Mouse (Mus musculus) forebrain, embryonic 10.5 days (tissue): ENCODE results near the gene Gm17571. TPM values are rescaled to one million over a fixed set of nuclear protein-coding genes. Genes with fewer than 3 reads are reported as not detected.

Source experiments
- DNase-seq: peaks from one replicate; pipeline ENCODE4 v3.0.0-alpha.2; 2017; ENCODE audit warnings: low spot score; ENCODE audit errors: extremely low spot score
- H3K27ac ChIP-seq: fragments of 300-500 bp; sonication (generic); 2 replicates; pipeline ENCODE4 v1.5.1; 2016; ENCODE audit warnings: mild to moderate bottlenecking
- H3K27me3 ChIP-seq: fragments of 300-500 bp; sonication (generic); 2 replicates; pipeline ENCODE4 v1.6.1; 2016; ENCODE audit warnings: mild to moderate bottlenecking; ENCODE audit not compliant: poor library complexity, severe bottlenecking
- H3K36me3 ChIP-seq: fragments of 300-500 bp; sonication (generic); replicated peaks from 2 replicates; pipeline ENCODE4 v1.6.1; 2016; ENCODE audit warnings: mild to moderate bottlenecking, moderate library complexity
- H3K4me1 ChIP-seq: fragments of 300-500 bp; sonication (generic); 2 replicates; pipeline ENCODE4 v1.6.1; 2016
- H3K4me3 ChIP-seq: fragments of 300-500 bp; sonication (generic); 2 replicates; pipeline ENCODE4 v1.5.1; 2016; ENCODE audit warnings: mild to moderate bottlenecking, moderate library complexity
- H3K9me3 ChIP-seq: fragments of 300-500 bp; sonication (generic); 2 replicates; pipeline ENCODE4 v1.6.1; 2016; ENCODE audit warnings: mild to moderate bottlenecking, moderate library complexity
- WGBS: fragments of 180-500 bp; shearing (Covaris S2); methylation state at CpG from one replicate; pipeline ENCODE4 v1.1.7; 2016; 5-methylcytosine and 5-hydroxymethylcytosine counted together
- polyA plus RNA-seq: library from polyadenylated mRNA; unstranded; fragments of >200 nt; fragmentation: Nextera tagmentation; extraction: Ambion mirVana; gene quantifications from 2 replicates; pipeline ENCODE4 v1.2.1, GENCODE M21; 2016

Gene Gm17571
- polyA plus RNA-seq, 1 experiment from 2014 or later: not detected

GRCm38 (mm10) chr9:13443484-13444211, 2.9 kb downstream of the Gm17571 start:
- H3K27me3 ChIP-seq: no peaks in the 10 kb centered on the region

DNA sequence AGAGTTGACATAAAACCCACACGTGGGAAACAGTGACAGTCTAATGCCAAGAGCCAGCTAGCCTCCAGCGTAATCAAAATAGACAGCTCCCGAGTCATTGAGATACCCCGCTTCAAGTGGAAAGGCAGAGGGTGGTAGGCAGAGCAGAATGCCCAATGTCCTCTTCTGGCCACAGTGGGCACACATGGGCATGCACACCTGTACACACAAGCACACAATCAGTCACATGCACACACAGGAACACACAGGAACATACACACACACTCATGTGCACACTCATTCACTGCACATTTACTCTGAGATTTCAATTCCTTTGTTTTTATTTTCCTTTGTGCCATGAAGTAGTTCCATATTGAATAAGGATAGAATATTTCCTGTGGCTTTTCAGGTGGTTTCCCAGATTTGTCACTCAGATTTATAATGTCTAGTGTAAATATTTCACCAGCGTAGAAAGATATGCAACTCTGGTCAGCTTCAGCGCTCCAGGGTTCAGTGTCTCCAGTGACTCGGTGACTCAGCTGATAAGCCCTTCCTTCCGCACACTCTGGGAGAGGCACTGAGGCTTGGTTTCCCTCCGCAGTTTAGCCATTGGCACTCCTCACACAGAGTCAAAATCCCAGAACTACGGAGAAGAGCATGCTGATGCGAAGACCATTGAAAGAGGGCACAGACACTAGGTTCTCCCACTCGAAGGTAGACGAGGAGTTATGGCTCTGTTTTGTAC, 4.4 kb downstream of the Gm17571 start:
- WGBS: 90% methylated on average over 13 of the region's 13 CpGs
- Histone ChIP-seq H3K4me1 (0 out of 2 replicates have a peak, but pooled peaks cover 5% of the 10 kb centered on the region), H3K36me3 (peaks cover 4% of the 10 kb centered on the region; the same call in 1 of the 2 replicates), H3K9me3 (peaks cover 5% of the 10 kb centered on the region), H3K27ac (no peak overlapping the region), H3K27me3 (no peaks in the 10 kb centered on the region), H3K4me3 (no peak overlapping the region)
- no peak for DNase-seq

More at GRCm38 (mm10) chr9:13443484-13444211, 2.9 kb downstream of the Gm17571 start:
- no peak for DNase-seq
- Histone ChIP-seq H3K36me3 (no peaks in the 10 kb centered on the region), H3K4me1 (0 out of 2 replicates have a peak, but pooled peaks cover 5% of the 10 kb centered on the region), H3K27ac (no peak overlapping the region), H3K9me3 (no peaks in the 10 kb centered on the region), H3K4me3 (no peak overlapping the region)
- 56% methylated on average over 1 of the region's 1 CpGs for WGBS

GRCm38 (mm10) chr9:13440911-13441310, 5.6 kb downstream of the Gm17571 start:
- Histone ChIP-seq H3K9me3 (peaks cover 8% of the 10 kb centered on the region), H3K27me3 (no peaks in the 10 kb centered on the region), H3K27ac (no peak overlapping the region), H3K4me3 (no peak overlapping the region), H3K36me3 (peaks cover 4% of the 10 kb centered on the region; the same call in 1 of the 2 replicates), H3K4me1 (0 out of 2 replicates have a peak, but pooled peaks cover 5% of the 10 kb centered on the region)
- DNase-seq: no peak
- 88% methylated on average over 6 of the region's 6 CpGs for WGBS

DNA sequence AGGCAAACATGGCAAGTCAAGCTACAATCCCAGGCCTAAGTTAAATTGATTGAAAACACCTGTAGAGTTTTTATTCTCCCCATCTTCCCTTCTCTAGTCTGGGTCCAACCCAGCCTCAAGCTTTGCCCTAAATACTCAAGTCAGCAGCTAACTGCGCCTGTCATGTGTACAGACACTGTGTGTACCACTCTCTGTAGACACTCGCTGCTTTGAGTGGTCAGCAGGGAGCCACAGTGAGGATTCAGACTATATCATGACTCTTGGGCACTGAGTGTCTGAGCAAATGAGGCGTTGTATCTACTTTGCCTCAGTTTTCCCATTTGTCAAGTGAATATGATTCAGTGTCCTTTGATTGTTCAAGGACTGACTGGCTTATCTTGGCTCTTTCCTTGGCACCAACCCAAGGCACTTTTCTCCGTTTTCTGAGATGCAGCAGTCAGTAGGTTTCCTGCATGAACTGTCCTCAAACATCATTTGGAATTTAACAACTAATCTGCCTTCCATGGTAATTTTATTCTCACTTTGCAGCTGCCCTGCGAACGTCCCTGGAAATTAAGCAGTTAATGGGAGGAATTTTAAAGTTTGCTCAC, 13.0 kb downstream of the Gm17571 start:
- DNase-seq: no peak
- Histone ChIP-seq H3K4me3 (no peak overlapping the region), H3K9me3 (peaks cover 8% of the 10 kb centered on the region), H3K27me3 (no peaks in the 10 kb centered on the region), H3K27ac (no peak overlapping the region), H3K36me3 (peaks cover 4% of the 10 kb centered on the region; the same call in 1 of the 2 replicates), H3K4me1 (peaks cover 6% of the 10 kb centered on the region; the same call in 1 of the 2 replicates)
- 89% methylated on average over 6 of the region's 6 CpGs for WGBS

- no peak overlapping the region for H3K4me3 ChIP-seq
- 98% methylated on average over 3 of the region's 3 CpGs for WGBS
- H3K27ac ChIP-seq: 0 out of 2 replicates have a peak overlapping the region, but pooled peaks have one; percentile 22
- no peaks in the 10 kb centered on the region for H3K9me3 ChIP-seq
- H3K27me3 ChIP-seq: no peaks in the 10 kb centered on the region
- peaks cover 21% of the 10 kb centered on the region for H3K4me1 ChIP-seq
- no peaks in the 10 kb centered on the region for H3K36me3 ChIP-seq
- DNase-seq: no peak
Observed at GRCm38 (mm10) chr9:13431646-13432045, 14.9 kb downstream of the Gm17571 start.

DNA sequence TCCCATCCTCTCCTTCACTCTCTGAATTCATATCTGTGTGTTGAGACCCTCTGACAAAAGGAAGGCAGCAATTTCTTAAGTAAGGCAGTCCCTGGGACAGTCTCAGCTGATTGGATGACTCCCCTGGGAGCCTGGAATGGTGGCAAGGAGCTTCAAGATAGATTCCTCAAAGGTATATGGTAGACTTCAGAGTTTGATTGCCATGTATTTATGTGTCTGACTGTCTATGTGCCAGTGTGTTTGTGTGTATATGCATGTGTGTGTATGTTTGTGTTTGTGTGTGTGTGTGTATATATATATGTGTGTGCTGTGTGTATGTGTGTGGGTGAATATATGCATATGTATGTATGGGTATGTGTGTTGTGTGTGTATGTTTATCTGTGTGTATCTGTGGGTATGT, 15.8 kb downstream of the Gm17571 start:
- H3K4me3 ChIP-seq: no peak overlapping the region
- H3K9me3 ChIP-seq: no peaks in the 10 kb centered on the region
- no peak overlapping the region for H3K27ac ChIP-seq
- no peak for DNase-seq
- peaks cover 30% of the 10 kb centered on the region for H3K4me1 ChIP-seq
- no peaks in the 10 kb centered on the region for H3K36me3 ChIP-seq
- no peaks in the 10 kb centered on the region for H3K27me3 ChIP-seq

GRCm38 (mm10) chr9:13430302-13430701, 16.3 kb downstream of the Gm17571 start:
- no peaks in the 10 kb centered on the region for H3K9me3 ChIP-seq
- no peaks in the 10 kb centered on the region for H3K27me3 ChIP-seq
- no peak overlapping the region for H3K27ac ChIP-seq
- no peak for DNase-seq
- peaks cover 34% of the 10 kb centered on the region for H3K4me1 ChIP-seq
- no peaks in the 10 kb centered on the region for H3K36me3 ChIP-seq
- WGBS: 89% methylated on average over 6 of the region's 6 CpGs
- no peak overlapping the region for H3K4me3 ChIP-seq

DNA sequence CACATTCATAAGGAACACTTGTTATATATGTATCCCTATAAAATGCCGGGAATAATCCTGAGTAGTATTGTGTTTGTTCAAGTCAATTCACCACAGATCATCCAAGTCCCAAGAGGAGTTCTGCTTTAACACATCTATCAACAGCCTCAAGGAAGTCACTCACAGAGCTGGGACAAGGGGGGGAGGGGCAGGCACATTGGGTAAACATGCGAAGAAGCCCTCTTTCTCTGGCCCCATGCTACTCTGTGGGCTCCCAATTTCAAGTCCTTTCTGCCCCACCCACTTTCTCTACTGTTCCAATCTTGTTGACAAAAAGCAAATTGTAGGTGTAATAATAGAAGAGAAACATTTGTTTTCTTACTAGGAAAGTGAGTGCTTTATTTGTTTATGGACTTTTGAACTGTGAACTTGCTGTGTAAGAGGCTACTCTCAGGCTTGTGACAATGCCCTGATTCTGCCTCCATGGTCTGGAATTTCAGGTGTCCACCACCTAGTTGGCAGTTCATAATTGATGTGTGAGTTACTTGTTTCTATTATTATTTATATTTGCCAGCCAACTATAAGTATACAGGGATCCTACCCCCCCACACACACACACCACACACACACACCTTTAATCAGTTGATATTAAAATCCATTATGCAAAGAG, 17.0 kb downstream of the Gm17571 start:
- H3K4me1 ChIP-seq: peaks cover 41% of the 10 kb centered on the region
- no peak for DNase-seq
- no peaks in the 10 kb centered on the region for H3K9me3 ChIP-seq
- no peaks in the 10 kb centered on the region for H3K27me3 ChIP-seq
- H3K4me3 ChIP-seq: no peak overlapping the region
- no peak overlapping the region for H3K27ac ChIP-seq
- H3K36me3 ChIP-seq: no peaks in the 10 kb centered on the region
- WGBS: 77% methylated on average over 2 of the region's 2 CpGs

DNA sequence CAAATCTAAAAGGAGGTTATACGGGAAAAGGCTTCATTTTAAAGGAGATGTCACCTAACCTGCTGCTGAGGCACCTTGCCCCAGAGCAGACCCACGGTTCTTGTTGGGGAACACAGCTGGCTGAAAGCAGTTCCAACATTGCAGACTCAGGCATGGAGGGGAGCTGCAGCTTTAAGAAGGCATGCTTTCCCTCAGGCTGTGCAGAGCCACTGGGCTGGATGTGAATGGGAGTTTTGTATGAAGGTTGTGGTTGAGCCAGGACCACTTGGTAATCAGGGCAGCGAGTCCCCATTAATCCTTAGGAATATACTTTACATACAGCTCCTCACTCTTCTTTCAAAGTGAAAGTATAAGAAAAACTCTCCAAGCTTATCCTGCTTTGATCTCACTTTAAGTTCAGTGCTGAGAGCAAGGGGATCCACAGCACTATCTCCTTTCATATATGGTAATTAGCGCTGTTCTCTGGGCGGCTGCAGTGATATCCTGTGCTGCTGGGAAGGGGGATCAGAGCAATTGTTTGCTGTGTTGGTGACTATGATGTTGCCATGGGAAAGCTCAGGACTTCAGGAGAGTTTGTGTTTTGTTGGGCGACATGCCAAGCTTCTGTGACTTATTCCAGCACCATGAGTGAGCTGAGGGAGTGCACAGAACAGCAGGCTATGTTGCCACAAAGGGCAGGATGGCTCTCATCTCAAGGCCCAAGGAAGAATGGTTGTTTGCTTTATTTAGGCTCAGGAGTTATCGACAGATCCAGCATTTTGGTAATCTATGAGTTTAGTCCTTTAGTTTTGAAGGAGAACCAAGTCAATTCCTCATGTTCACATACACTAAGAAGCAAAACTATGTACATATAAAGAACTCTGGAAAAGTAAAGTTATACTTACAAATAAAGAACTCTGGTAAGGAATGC, 21.3 kb downstream of the Gm17571 start:
- WGBS: 31% methylated on average over 7 of the region's 7 CpGs
- Histone ChIP-seq H3K9me3 (no peaks in the 10 kb centered on the region), H3K27me3 (no peaks in the 10 kb centered on the region), H3K4me1 (peaks cover 52% of the 10 kb centered on the region), H3K36me3 (no peaks in the 10 kb centered on the region), H3K4me3 (peak overlapping the region; percentile 27; the same call in 1 of the 2 replicates), H3K27ac (peak overlapping the region; percentile 85)
- DNase-seq: peak; percentile 60

- Histone ChIP-seq H3K27me3 (no peaks in the 10 kb centered on the region), H3K4me1 (no peaks in the 10 kb centered on the region), H3K36me3 (peaks cover 7% of the 10 kb centered on the region), H3K27ac (no peak overlapping the region), H3K9me3 (no peaks in the 10 kb centered on the region; the same call in 1 of the 2 replicates), H3K4me3 (no peak overlapping the region)
- no peak for DNase-seq
Observed at GRCm38 (mm10) chr9:13414230-13414766, 32.3 kb downstream of the Gm17571 start.
